In the genomic region with DNA sequence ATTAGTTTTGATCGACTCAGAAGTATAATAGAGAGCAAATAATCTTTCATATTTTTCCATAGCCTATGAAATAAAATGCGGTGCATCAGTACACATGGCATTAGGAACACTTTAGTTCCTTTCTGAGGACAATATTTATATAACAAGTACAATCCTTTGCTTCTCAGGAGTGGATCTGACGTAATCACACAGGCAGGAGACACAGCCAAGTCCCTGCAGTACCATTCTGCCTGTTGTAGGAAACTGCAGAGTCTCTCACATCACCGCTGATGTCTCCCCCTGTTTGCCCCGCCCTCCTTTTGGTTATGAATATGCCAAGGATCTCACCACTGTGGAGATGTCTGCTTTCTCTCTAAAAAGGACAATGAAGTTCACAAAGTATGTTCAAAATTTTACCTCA, we compare ENCODE assay signal across 18 mouse cellular contexts.
"Had no signal": no experiment of that assay in that cellular context is flagged by ENCODE, and none has a peak within 500 bp of the region (broad histone marks: within the 10 kb centered on the region; RNA-seq: fewer than 3 reads in every experiment).

No protein-coding gene starts in this region.

- H3K4me2 ChIP-seq: lung, embryonic 15.5 days; midbrain, embryonic 11.5 days; midbrain, embryonic 13.5 days; midbrain, embryonic 15.5 days; neural tube, embryonic 12.5 days; stomach, embryonic 15.5 days had no signal

- H3K9ac ChIP-seq: liver, postnatal 0 days; lung, embryonic 15.5 days; midbrain, embryonic 13.5 days; midbrain, embryonic 15.5 days; neural tube, embryonic 12.5 days; stomach, embryonic 15.5 days had no signal

- H3K36me3 ChIP-seq: lung, embryonic 15.5 days; midbrain, embryonic 13.5 days; midbrain, embryonic 15.5 days; neural tube, embryonic 12.5 days; stomach, embryonic 15.5 days had no signal

- H3K27me3 ChIP-seq: lung, embryonic 15.5 days; megakaryocyte, embryonic 14.5 days; midbrain, embryonic 13.5 days; midbrain, embryonic 15.5 days; neural tube, embryonic 12.5 days; stomach, embryonic 15.5 days had no signal

- H3K4me1 ChIP-seq: megakaryocyte, embryonic 14.5 days; midbrain, embryonic 13.5 days; neural tube, embryonic 12.5 days; stomach, embryonic 15.5 days had no signal

- H3K4me3 ChIP-seq: lung, embryonic 15.5 days; megakaryocyte, embryonic 14.5 days; midbrain, embryonic 13.5 days; midbrain, embryonic 15.5 days; neural tube, embryonic 12.5 days; stomach, embryonic 15.5 days had no signal

- H3K9me3 ChIP-seq: lung, embryonic 15.5 days; midbrain, embryonic 13.5 days; midbrain, embryonic 15.5 days; neural tube, embryonic 12.5 days; stomach, embryonic 15.5 days had no signal

- ATAC-seq: liver, postnatal 0 days; lung, postnatal 0 days; midbrain, embryonic 13.5 days; midbrain, embryonic 15.5 days had no signal

- DNase-seq: liver, postnatal 0 days; lung, adult 2 months; lung, postnatal 14 days; lung, postnatal 36 days; right cerebral cortex, postnatal 25 days; thymus, adult 18-20 months; thymus, postnatal 14 days; thymus, postnatal 36 days had no signal

- H3K27ac ChIP-seq: lung, embryonic 15.5 days; macrophage; midbrain, embryonic 13.5 days; neural tube, embryonic 12.5 days; stomach, embryonic 15.5 days; stomach, postnatal 0 days had no signal
